Mouse (Mus musculus) embryonic fibroblast, embryonic 13.5 days (primary cell): Measurements from ENCODE around the gene Nqo2.

Experiments
- CTCF ChIP-seq: IDR thresholded peaks from 2 replicates; pipeline ENCODE4 v1.5.1; 2011; ENCODE audit warnings: mild to moderate bottlenecking, control low read depth, low read length, moderate library complexity, borderline replicate concordance; ENCODE audit not compliant: insufficient read depth
- POLR2A ChIP-seq: IDR thresholded peaks from 2 replicates; pipeline ENCODE4 v1.6.1; 2011; ENCODE audit warnings: low read depth, mild to moderate bottlenecking, control low read depth, low read length, moderate library complexity

- no peak for TF ChIP-seq CTCF
- TF ChIP-seq POLR2A, result no peak
Measured at GRCm38 (mm10) chr13:33921699-33922098, 42.8 kb upstream of the Nqo2 start.
